Comparison of ENCODE assay signal across 8 mouse cellular contexts in the genomic region with DNA sequence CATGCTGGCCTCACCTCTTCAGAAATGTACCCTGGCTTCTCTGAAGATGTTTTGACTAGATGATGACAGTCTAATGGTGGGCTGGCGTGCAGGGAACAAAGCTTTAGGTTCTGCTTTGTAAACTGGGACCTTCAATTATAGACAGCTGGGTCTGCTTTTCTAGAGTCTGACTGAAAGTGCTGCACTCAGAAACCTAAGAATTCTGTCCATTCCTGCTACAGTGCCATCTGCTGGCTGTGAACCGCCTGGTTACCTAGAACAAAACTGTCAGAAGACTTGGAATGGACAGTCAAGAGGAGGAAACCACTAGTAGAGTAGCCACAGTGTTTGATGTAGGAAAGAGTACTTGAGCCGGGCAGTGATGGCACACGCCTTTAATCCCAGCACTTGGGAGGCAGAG. TPM values are rescaled to one million over a fixed set of nuclear protein-coding genes. Genes with fewer than 3 reads are reported as not detected.
A peak's percentile ranks its signal among the peaks of the same experiment; 100 is the strongest.
DNase-seq lines count a peak whose midpoint lies in the region; ATAC-seq and TF ChIP-seq lines count a peak whose summit lies in the region.

No protein-coding gene starts in this region.

- peak overlapping the region; percentile 61 for H3K4me2 ChIP-seq in lung, embryonic 16.5 days (ENCODE audit: low read depth, low read length)

- peaks cover 13% of the 10 kb centered on the region for H3K36me3 ChIP-seq in lung, embryonic 16.5 days (ENCODE audit: control insufficient read depth, insufficient read depth, low read length)
- peaks cover 11% of the 10 kb centered on the region for H3K36me3 ChIP-seq in thymus, adult 2 months (ENCODE audit: control insufficient read depth, insufficient read depth, low read length)

- H3K4me3 ChIP-seq in lung, embryonic 16.5 days (ENCODE audit: low read length) = peak overlapping the region; percentile 72
- no peak overlapping the region for H3K4me3 ChIP-seq in thymus, adult 2 months (ENCODE audit: control insufficient read depth, insufficient read depth, low read length)

- DNase-seq in Muller cell, postnatal 12 days (ENCODE audit: inconsistent ontology term) = peak; percentile 83
- peak; percentile 78 for DNase-seq in cerebellum, adult 8-10 months
- DNase-seq in forelimb bud, embryonic 11.5 days (ENCODE audit: low read depth, low spot score) = peak; percentile 81
- DNase-seq in layer of hippocampus, adult 9-10 months (ENCODE audit: low spot score) = peak; percentile 78
- DNase-seq in ovary, adult 18-20 months (ENCODE audit: low spot score) = peak; percentile 41
- peak; percentile 82 for DNase-seq in thymus, adult 2 months

- peak overlapping the region; percentile 63 for H3K9ac ChIP-seq in lung, embryonic 16.5 days (ENCODE audit: low read length)

- no peaks in the 10 kb centered on the region for H3K27me3 ChIP-seq in lung, embryonic 16.5 days (ENCODE audit: control insufficient read depth, insufficient read depth, low read depth, low read length)
- no peaks in the 10 kb centered on the region for H3K27me3 ChIP-seq in thymus, adult 2 months (ENCODE audit: control insufficient read depth, insufficient read depth, low read length)

- H3K4me1 ChIP-seq in lung, embryonic 16.5 days (replicated peaks; ENCODE audit: control insufficient read depth, insufficient read depth, low read length) = peaks cover 7% of the 10 kb centered on the region
- peaks cover 2% of the 10 kb centered on the region; the same call in 1 of the 2 replicates for H3K4me1 ChIP-seq in thymus, adult 2 months (replicated peaks; ENCODE audit: control insufficient read depth, insufficient read depth, low read length)

- TF ChIP-seq CTCF in thymus, adult 2 months (IDR thresholded peaks at IDR 0.05; ENCODE audit: borderline replicate concordance, control insufficient read depth, extremely low read depth, insufficient read depth, low read length, poor library complexity) = no peak

- ATAC-seq in hematopoietic stem cell, adult 5-6 weeks (replicated peaks in 1 of 2; ENCODE audit: insufficient read depth in 1 of 2, low FRiP score in 2 of 2, low TSS enrichment in 1 of 2, low read depth in 1 of 2, poor library complexity in 2 of 2, severe bottlenecking in 2 of 2) = peak; percentile 59 to 62
- ATAC-seq in lung, embryonic 16.5 days (ENCODE audit: low read depth) = peak; percentile 27; the same call in 1 of the 2 replicates

- 0% methylated on average over 4 of the region's 4 CpGs for WGBS in lung, embryonic 16.5 days
- 2% methylated on average over 4 of the region's 4 CpGs for WGBS in thymus, adult 2 months

- H3K27ac ChIP-seq in lung, embryonic 16.5 days (ENCODE audit: low read length) = peak overlapping the region; percentile 89
- H3K27ac ChIP-seq in thymus, adult 2 months (ENCODE audit: control insufficient read depth, insufficient read depth, low read length) = peak overlapping the region; percentile 90

- TF ChIP-seq POLR2A in thymus, adult 2 months (IDR thresholded peaks at IDR 0.05; ENCODE audit: control insufficient read depth, extremely low read depth, insufficient read depth, low read length, poor library complexity) = no peak

- H3K9me3 ChIP-seq in lung, embryonic 16.5 days (ENCODE audit: control insufficient read depth, low read length) = no peaks in the 10 kb centered on the region

RNA-seq across cellular contexts. Expression of gene Tmem167b, which starts 1.0 kb away (rescaled TPM):
- total RNA-seq in hematopoietic stem cell, adult 5-6 weeks (2017) = 47.4 and 56.6 TPM in 2 replicates
- 45.1 and 46.4 TPM in 2 replicates for polyA plus RNA-seq in lung, embryonic 16.5 days (2015; fragmentation: Nextera tagmentation; extraction: Ambion mirVana)
- 5.2 TPM in 2 replicates for polyA plus RNA-seq in thymus, adult 2 months (2012; rRNA removed)

RNA-seq across cellular contexts. Expression of gene Taf13, which starts 8.2 kb away (rescaled TPM):
- total RNA-seq in hematopoietic stem cell, adult 5-6 weeks (2017) = 24.3 and 36.0 TPM in 2 replicates
- 45.5 and 46.0 TPM in 2 replicates for polyA plus RNA-seq in lung, embryonic 16.5 days (2015; fragmentation: Nextera tagmentation; extraction: Ambion mirVana)
- polyA plus RNA-seq in thymus, adult 2 months (2012; rRNA removed) = 3.0 and 4.5 TPM in 2 replicates

RNA-seq across cellular contexts. Expression of gene 5330417C22Rik, which starts 27.0 kb away (rescaled TPM):
- 0.30 and 1.3 TPM in 2 replicates for total RNA-seq in hematopoietic stem cell, adult 5-6 weeks (2017)
- 19.6 and 22.3 TPM in 2 replicates for polyA plus RNA-seq in lung, embryonic 16.5 days (2015; fragmentation: Nextera tagmentation; extraction: Ambion mirVana)
- polyA plus RNA-seq in thymus, adult 2 months (2012; rRNA removed) = 1.7 and 1.8 TPM in 2 replicates

RNA-seq across cellular contexts. Expression of gene Wdr47, which starts 27.8 kb away (rescaled TPM):
- 8.4 and 11.5 TPM in 2 replicates for total RNA-seq in hematopoietic stem cell, adult 5-6 weeks (2017)
- 10.9 and 12.5 TPM in 2 replicates for polyA plus RNA-seq in lung, embryonic 16.5 days (2015; fragmentation: Nextera tagmentation; extraction: Ambion mirVana)
- 7.8 and 8.3 TPM in 2 replicates for polyA plus RNA-seq in thymus, adult 2 months (2012; rRNA removed)

RNA-seq across cellular contexts. Expression of gene 1700013F07Rik, which starts 29.4 kb away (rescaled TPM):
- total RNA-seq in hematopoietic stem cell, adult 5-6 weeks (2017) = not detected in 2 replicates
- polyA plus RNA-seq in lung, embryonic 16.5 days (2015; fragmentation: Nextera tagmentation; extraction: Ambion mirVana) = 3.1 and 5.0 TPM in 2 replicates
- polyA plus RNA-seq in thymus, adult 2 months (2012; rRNA removed) = 0.16 TPM in 1 of 2 replicates, not detected in the other
